Mouse (Mus musculus): Measurements from ENCODE around the gene Nomo1. TPM values are rescaled to one million over a fixed set of nuclear protein-coding genes. Genes with fewer than 3 reads are reported as not detected.

Nomo1 gene
- polyA plus RNA-seq, 1 experiment from 2014 or later: 36.0 TPM

DNA sequence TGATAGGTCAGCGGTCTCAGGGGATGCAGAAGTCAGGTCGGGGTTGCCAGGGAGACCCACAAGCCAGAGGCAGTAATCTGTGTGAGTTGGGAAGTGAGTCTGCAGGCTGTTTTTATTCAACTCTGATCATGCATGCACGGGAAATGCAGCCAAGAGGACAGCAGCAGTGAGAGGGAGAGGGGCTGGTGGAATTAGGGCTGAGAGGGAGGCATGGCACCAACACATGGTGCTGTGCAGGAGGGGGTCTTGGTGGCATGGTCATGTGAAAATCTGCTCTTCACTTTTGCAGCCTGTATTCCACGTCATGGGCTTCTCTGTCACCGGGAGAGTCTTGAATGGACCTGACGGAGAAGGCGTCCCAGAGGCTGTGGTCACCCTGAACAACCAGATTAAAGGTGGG, 16.5 kb downstream of the Nomo1 start:
- H3K27ac ChIP-seq (replicated peaks): no peak overlapping the region
- no peaks in the 10 kb centered on the region for H3K9me3 ChIP-seq
- 81% methylated on average over 7 of the region's 7 CpGs for WGBS
- H3K9ac ChIP-seq: no peak overlapping the region
- ATAC-seq (ENCODE audit: low read depth): no peak
- H3K4me1 ChIP-seq (replicated peaks): no peaks in the 10 kb centered on the region
- no peak overlapping the region for H3K4me3 ChIP-seq
- no peaks in the 10 kb centered on the region for H3K27me3 ChIP-seq
- peaks cover 80% of the 10 kb centered on the region for H3K36me3 ChIP-seq
- no peak overlapping the region for H3K4me2 ChIP-seq

DNA sequence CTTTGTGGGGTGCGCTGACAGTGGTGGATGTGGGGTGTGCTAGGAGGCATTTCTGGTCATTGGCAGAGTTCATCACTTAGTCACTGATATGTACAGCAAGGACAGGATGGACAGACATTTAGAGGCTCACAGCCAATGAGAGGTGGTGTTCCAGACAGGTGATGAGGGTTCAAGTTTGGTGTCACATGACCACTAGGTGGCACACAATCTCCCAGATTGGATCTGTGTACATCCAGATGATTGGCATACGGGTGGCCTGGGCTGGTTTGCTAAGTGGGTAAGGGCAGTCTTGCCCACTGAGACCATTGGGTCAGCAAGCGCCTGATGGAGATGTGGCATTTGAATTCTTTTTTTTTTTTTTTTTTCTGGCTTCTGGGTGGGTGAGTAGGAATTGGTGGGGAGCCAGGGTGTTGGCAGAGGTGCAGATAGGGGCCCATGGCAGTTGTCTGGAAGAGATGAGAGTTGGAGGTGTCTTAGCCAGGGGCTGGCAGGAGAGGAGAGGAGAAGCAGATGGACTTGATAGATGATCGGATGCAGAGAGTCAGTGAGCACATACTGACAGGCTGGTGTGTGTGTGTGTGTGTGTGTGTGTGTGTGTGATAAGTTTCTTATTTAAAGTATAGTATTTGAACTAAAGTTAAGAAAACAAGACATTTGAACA, 18.8 kb downstream of the Nomo1 start:
- Histone ChIP-seq H3K4me1 (replicated peaks) (no peaks in the 10 kb centered on the region), H3K27me3 (no peaks in the 10 kb centered on the region), H3K4me3 (no peak overlapping the region), H3K27ac (replicated peaks) (no peak overlapping the region), H3K9ac (no peak overlapping the region), H3K9me3 (no peaks in the 10 kb centered on the region), H3K4me2 (no peak overlapping the region), H3K36me3 (peaks cover 82% of the 10 kb centered on the region)
- WGBS: 90% methylated on average over 4 of the region's 4 CpGs
- no peak for ATAC-seq (ENCODE audit: low read depth)

DNA sequence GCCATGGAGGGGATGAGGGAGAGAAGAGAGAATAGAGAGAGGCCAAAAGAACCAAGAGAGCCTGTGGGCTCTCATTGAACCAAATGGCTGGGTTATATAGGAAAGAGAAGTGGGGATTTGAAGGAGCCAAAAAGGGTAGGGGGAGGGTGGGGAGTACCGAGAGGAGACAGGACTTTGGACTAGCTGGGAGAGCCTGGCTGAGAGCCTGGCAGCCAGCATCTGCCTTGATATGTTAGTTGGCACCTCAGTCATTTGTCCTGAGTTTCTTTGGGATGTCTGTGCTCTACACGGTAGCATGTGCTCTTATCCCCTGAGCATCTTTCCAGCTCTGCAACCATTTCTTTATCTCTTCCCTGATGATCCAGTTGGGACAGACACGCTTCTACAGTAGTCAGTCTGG, 20.1 kb downstream of the Nomo1 start:
- ATAC-seq (ENCODE audit: low read depth): no peak
- Histone ChIP-seq H3K36me3 (peaks cover 82% of the 10 kb centered on the region), H3K27ac (replicated peaks) (no peak overlapping the region), H3K27me3 (no peaks in the 10 kb centered on the region), H3K9ac (no peak overlapping the region), H3K4me3 (no peak overlapping the region), H3K4me1 (replicated peaks) (no peaks in the 10 kb centered on the region), H3K9me3 (no peaks in the 10 kb centered on the region), H3K4me2 (no peak overlapping the region)
- 93% methylated on average over 3 of the region's 3 CpGs for WGBS

DNA sequence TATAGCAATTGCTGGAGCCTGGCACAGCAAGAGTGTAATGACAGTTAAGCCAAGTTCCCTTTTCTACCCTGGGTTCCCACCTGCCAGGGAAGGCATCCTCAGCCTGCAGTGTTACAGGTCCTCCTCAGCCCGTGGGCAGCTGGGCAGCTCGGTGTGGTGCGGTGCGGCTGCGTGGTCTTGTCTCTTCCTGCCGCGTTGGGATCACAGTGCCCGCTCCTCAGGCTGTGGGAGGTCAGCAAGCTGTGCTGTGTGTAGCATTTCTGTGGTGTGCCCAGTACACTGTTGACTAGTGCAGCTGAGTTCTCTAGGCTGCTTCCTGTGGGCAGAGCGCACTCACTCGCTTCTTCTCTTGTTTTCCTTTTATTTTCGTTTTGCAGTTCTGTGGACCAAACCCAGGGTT, 25.4 kb downstream of the Nomo1 start:
- H3K4me3 ChIP-seq: no peak overlapping the region
- H3K9me3 ChIP-seq: no peaks in the 10 kb centered on the region
- H3K9ac ChIP-seq: no peak overlapping the region
- no peaks in the 10 kb centered on the region for H3K4me1 ChIP-seq (replicated peaks)
- H3K27me3 ChIP-seq: no peaks in the 10 kb centered on the region
- ATAC-seq (ENCODE audit: low read depth): no peak
- H3K36me3 ChIP-seq: peaks cover 98% of the 10 kb centered on the region
- H3K27ac ChIP-seq (replicated peaks): no peak overlapping the region
- 95% methylated on average over 11 of the region's 11 CpGs for WGBS
- H3K4me2 ChIP-seq: no peak overlapping the region

DNA sequence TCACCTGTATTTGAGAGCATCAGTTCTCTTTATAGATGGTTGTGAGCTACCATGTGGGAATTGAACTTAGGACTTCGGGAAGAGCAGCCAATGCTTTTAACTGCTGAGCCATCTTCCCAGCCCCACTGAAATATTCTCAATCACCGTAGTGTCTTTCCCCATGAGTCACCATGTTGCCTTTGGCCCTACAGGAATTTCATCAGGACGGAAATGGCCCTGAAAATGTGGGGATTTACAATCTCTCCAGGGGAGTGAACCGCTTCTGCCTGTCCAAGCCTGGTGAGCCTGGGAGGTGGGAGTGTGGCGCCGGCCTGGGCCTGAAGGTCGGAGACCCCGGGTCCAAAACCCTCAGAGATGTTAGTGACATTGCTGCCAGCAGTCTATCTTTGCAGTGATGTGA, 27.2 kb downstream of the Nomo1 start:
- H3K9me3 ChIP-seq: no peaks in the 10 kb centered on the region
- no peaks in the 10 kb centered on the region for H3K4me1 ChIP-seq (replicated peaks)
- H3K4me3 ChIP-seq: no peak overlapping the region
- no peak overlapping the region for H3K9ac ChIP-seq
- H3K27ac ChIP-seq (replicated peaks): no peak overlapping the region
- H3K4me2 ChIP-seq: no peak overlapping the region
- H3K36me3 ChIP-seq: peaks cover 95% of the 10 kb centered on the region
- WGBS: 95% methylated on average over 8 of the region's 8 CpGs
- no peak for ATAC-seq (ENCODE audit: low read depth)
- no peaks in the 10 kb centered on the region for H3K27me3 ChIP-seq

DNA sequence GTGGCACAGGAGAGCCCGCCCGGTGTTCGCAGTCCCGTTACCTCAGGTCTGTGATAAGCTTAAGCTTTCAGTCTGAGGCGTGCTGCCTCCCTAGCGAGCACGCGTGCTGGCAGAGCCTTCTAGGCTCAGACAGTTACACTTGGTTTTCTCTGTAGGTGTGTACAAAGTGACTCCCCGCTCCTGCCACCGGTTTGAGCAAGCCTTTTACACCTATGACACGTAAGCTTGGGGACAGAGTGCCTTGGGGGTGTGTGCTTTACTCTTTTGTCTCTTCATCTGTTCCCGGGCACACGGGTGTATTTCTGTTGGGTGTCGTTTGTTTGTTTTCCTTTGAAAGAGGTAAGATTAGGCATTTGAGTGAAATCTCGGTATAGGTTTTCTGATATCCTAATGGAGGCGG, 28.1 kb downstream of the Nomo1 start:
- H3K36me3 ChIP-seq: peaks cover 96% of the 10 kb centered on the region
- WGBS: 94% methylated on average over 16 of the region's 16 CpGs

DNA sequence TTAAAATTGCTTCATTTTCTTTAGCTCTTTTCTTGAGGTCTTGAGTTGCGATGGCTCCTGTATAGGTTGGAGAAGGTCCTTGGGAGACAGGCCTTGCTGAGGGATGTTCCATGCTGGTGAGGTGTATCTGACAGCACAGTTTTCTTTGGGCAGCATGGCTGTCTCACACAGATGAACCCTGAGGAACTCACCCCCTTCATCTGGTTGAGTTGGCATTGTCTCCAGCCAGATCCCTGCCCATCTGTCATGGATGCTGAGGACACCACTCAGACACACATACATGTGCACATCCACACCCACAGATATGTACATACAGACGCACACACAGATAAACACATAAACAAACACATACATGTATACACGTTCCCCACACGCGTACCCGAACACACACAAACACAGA, 29.8 kb downstream of the Nomo1 start:
- H3K27me3 ChIP-seq: no peaks in the 10 kb centered on the region
- H3K4me2 ChIP-seq: no peak overlapping the region
- no peak for ATAC-seq (ENCODE audit: low read depth)
- H3K4me3 ChIP-seq: no peak overlapping the region
- no peak overlapping the region for H3K27ac ChIP-seq (replicated peaks)
- 96% methylated on average over 6 of the region's 6 CpGs for WGBS
- H3K9ac ChIP-seq: no peak overlapping the region
- no peaks in the 10 kb centered on the region for H3K9me3 ChIP-seq
- H3K4me1 ChIP-seq (replicated peaks): no peaks in the 10 kb centered on the region
- H3K36me3 ChIP-seq: peaks cover 95% of the 10 kb centered on the region

More for the DNA sequence above, 28.1 kb downstream of the Nomo1 start:
- Histone ChIP-seq H3K27ac (replicated peaks) (no peak overlapping the region), H3K4me3 (no peak overlapping the region), H3K9ac (no peak overlapping the region), H3K4me1 (replicated peaks) (no peaks in the 10 kb centered on the region), H3K27me3 (no peaks in the 10 kb centered on the region), H3K4me2 (no peak overlapping the region), H3K9me3 (no peaks in the 10 kb centered on the region)
- no peak for ATAC-seq (ENCODE audit: low read depth)

DNA sequence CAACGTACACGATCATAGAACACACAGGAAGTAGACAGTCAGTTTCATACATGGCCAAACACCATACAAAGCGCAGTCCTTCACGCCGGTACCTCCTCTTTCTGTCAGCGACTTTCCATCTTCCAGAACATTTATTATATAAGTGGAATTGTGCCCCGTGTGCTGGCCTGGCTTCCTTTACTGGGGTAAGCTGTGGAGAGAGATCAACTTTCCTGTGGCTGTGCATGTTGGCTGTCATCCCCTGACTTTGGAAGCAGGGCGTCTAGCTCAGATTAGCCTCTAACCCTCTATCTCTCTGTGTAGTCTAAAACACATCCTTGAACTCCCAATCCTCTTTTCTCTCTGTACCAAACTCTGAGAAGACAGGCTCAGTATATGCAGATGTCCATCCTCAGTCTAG, 35.3 kb downstream of the Nomo1 start:
- Histone ChIP-seq H3K27ac (replicated peaks) (no peak overlapping the region), H3K4me2 (no peak overlapping the region), H3K9ac (no peak overlapping the region), H3K27me3 (no peaks in the 10 kb centered on the region), H3K36me3 (peaks cover 95% of the 10 kb centered on the region), H3K4me3 (no peak overlapping the region), H3K4me1 (replicated peaks) (no peaks in the 10 kb centered on the region), H3K9me3 (no peaks in the 10 kb centered on the region)
- 96% methylated on average over 8 of the region's 8 CpGs for WGBS
- no peak for ATAC-seq (ENCODE audit: low read depth)

DNA sequence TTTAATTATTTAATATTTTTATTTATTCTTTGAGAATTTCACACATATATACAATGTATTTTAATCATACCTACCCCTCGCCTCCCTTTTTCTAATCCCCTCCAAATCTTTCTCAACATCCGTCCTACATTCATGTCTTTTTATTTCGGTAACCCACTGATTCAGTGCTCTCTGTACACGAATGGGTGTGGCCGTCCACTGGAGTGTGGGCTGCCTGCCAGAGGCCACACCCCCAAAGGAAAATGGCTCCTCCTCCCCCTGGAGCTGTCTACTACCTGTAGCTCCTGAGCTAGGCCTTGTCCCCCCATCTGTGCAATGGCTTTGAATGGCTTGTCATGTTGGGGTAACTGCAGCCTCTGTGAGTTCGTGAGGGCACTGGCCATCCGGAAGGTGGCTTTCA, 43.3 kb downstream of the Nomo1 start:
- Histone ChIP-seq H3K4me1 (replicated peaks) (no peaks in the 10 kb centered on the region), H3K9me3 (no peaks in the 10 kb centered on the region), H3K36me3 (peaks cover 89% of the 10 kb centered on the region), H3K9ac (no peak overlapping the region), H3K4me3 (no peak overlapping the region), H3K27ac (replicated peaks) (no peak overlapping the region), H3K4me2 (no peak overlapping the region), H3K27me3 (no peaks in the 10 kb centered on the region)
- no peak for ATAC-seq (ENCODE audit: low read depth)
- 93% methylated on average over 7 of the region's 7 CpGs for WGBS

DNA sequence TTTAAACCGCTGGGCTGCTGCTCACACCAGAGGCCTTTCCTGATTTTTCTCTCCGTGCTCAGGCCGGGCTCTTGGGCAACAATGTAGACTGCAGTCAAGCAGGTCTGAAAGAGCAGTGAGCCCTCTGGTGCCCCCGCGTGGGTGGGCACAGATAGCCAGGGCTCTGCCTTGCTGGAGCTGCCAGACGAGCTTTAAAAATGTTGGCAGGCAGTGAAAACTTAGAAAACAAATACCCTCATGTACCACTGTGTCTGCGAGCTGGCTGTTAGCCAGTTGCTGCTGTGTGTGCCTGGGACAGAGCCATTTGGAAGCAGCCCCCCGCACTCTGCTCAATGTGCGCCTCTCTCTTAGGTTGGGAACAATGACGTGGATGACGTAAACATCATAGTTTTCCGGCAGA, 44.2 kb downstream of the Nomo1 start:
- H3K36me3 ChIP-seq: peaks cover 89% of the 10 kb centered on the region
- H3K4me3 ChIP-seq: no peak overlapping the region
- WGBS: 82% methylated on average over 12 of the region's 12 CpGs
- ATAC-seq (ENCODE audit: low read depth): peak; percentile 53
- H3K4me2 ChIP-seq: no peak overlapping the region
- no peaks in the 10 kb centered on the region for H3K4me1 ChIP-seq (replicated peaks)
- no peaks in the 10 kb centered on the region for H3K27me3 ChIP-seq
- no peaks in the 10 kb centered on the region for H3K9me3 ChIP-seq
- H3K9ac ChIP-seq: no peak overlapping the region
- H3K27ac ChIP-seq (replicated peaks): no peak overlapping the region

DNA sequence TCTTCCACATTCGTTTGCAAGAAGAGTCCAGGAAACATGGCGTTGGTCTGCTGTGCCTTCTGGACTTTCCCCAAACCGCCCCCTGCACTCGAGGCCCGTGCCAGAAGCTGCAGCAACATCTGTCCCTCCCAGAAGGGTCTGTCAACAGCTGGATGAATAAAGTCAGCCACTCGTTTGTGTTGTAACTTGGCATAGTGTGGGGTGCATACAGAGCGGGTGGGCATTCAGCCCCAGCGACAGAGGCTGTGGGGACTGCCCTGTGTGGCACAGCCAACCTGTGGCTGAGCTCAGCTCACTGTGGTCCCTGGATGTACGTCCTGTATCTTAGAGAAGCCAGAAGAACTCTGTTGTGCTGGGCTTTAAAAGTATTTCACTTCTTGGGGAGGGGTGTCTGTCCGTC, 50.5 kb downstream of the Nomo1 start:
- no peaks in the 10 kb centered on the region for H3K4me1 ChIP-seq (replicated peaks)
- 0 out of 2 replicates have a peak, but pooled peaks have one; percentile 50 for ATAC-seq (ENCODE audit: low read depth)
- H3K4me2 ChIP-seq: no peak overlapping the region
- no peak overlapping the region for H3K4me3 ChIP-seq
- H3K36me3 ChIP-seq: peaks cover 62% of the 10 kb centered on the region
- H3K9me3 ChIP-seq: peaks cover 11% of the 10 kb centered on the region
- no peak overlapping the region for H3K27ac ChIP-seq (replicated peaks)
- no peak overlapping the region for H3K9ac ChIP-seq
- no peaks in the 10 kb centered on the region for H3K27me3 ChIP-seq
- WGBS: 90% methylated on average over 10 of the region's 10 CpGs

DNA sequence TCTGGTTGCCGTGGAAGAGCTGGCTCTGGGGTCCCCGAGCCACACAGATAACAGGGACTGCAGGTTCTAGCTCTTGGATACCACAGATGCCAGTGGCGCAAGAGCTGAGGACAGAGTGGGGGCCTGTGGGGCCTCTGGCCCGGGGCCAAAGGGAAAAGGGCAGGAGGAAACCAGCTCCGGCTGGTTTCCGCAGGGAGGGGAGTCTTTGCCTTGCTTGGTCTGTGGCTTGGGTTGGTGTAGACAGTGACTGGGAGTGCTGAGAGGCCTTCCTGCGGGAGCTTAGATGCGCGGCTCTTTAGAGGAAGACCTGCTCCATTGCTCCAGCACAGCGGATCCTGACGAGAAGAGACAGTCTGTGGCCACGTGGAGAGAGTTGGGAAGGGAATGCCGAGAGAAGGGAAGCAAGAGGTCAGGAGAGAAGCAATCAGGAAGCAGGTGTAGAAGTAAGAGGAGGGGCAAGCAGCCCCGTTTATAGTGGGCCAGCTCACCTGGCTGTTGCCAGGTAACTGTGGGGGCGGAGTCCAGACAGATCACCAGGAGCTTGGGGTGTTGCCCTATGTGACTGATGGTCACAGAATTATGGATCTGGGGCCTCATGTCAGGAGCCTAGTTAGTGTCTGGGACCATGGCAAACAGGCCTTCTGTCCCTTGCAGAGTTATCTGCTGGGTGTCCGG, 51.5 kb downstream of the Nomo1 start:
- Histone ChIP-seq H3K9ac (no peak overlapping the region), H3K27ac (replicated peaks) (no peak overlapping the region), H3K9me3 (peaks cover 14% of the 10 kb centered on the region), H3K36me3 (peaks cover 53% of the 10 kb centered on the region), H3K27me3 (no peaks in the 10 kb centered on the region), H3K4me1 (replicated peaks) (no peaks in the 10 kb centered on the region), H3K4me3 (no peak overlapping the region), H3K4me2 (no peak overlapping the region)
- 75% methylated on average over 16 of the region's 16 CpGs for WGBS
- ATAC-seq (ENCODE audit: low read depth): no peak; the same call in 1 of the 2 replicates

DNA sequence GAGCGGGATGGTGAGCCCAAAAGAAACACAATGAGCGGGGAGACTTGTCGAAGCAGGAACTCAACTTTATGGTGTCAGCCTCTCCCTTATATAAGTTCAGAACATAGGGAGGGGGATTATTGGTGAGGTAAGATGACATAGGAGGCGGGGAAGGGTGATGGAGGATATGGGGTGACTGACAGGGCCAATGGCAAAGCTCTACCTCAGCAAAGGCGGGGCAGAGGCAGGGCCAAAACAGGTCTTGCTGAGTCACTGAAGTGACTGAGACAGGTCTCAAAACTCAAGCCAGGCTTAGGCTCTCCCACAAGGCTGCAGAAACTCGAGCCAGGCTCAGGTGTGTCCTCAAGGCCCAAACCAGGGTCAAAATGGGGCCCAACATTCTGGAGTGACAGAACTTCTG, 52.9 kb downstream of the Nomo1 start:
- H3K36me3 ChIP-seq: peaks cover 39% of the 10 kb centered on the region
- no peak for ATAC-seq (ENCODE audit: low read depth)
- H3K4me1 ChIP-seq (replicated peaks): no peaks in the 10 kb centered on the region
- WGBS: 89% methylated on average over 6 of the region's 6 CpGs
- peaks cover 14% of the 10 kb centered on the region for H3K9me3 ChIP-seq
- H3K4me3 ChIP-seq: no peak overlapping the region
- no peak overlapping the region for H3K27ac ChIP-seq (replicated peaks)
- no peak overlapping the region for H3K9ac ChIP-seq
- no peak overlapping the region for H3K4me2 ChIP-seq
- H3K27me3 ChIP-seq: no peaks in the 10 kb centered on the region
